Mouse (Mus musculus) intestine, embryonic 16.5 days (tissue): ENCODE measurements around the gene Mcpt4. TPM values are rescaled to one million over a fixed set of nuclear protein-coding genes. Genes with fewer than 3 reads are reported as not detected.
"Not testable (repeated sequence)": the region's sequence is repeated elsewhere in the genome, so short reads cannot be mapped to it uniquely, and the experiment has no call there.

Experiments used
- ATAC-seq: fragments of 200-750 bp; cut with Nextera tagmentation; 2 replicates; pipeline ENCODE4 v1.8.0; 2017; ENCODE audit warnings: moderate TSS enrichment, moderate library complexity
- H3K27ac ChIP-seq: fragments of 300-500 bp; sonication (generic); 2 replicates; pipeline ENCODE4 v1.5.1; 2014; ENCODE audit warnings: mild to moderate bottlenecking, low read length
- H3K27me3 ChIP-seq: fragments of 300-500 bp; sonication (generic); replicated peaks from 2 replicates; pipeline ENCODE4 v1.6.1; 2014; ENCODE audit warnings: low read length, control low read depth, mixed read lengths; ENCODE audit not compliant: control insufficient read depth, insufficient read depth
- H3K36me3 ChIP-seq: fragments of 300-500 bp; sonication (generic); 2 replicates; pipeline ENCODE4 v1.6.1; 2014; ENCODE audit warnings: low read length, control low read depth; ENCODE audit not compliant: control insufficient read depth, insufficient read depth
- H3K4me1 ChIP-seq: fragments of 300-500 bp; sonication (generic); 2 replicates; pipeline ENCODE4 v1.6.1; 2014; ENCODE audit warnings: low read length, control low read depth, mixed read lengths; ENCODE audit not compliant: control insufficient read depth, insufficient read depth
- H3K4me2 ChIP-seq: fragments of 300-500 bp; sonication (generic); 2 replicates; pipeline ENCODE4 v1.6.1; 2014; ENCODE audit warnings: low read depth, low read length, control low read depth
- H3K4me3 ChIP-seq: fragments of 300-500 bp; sonication (generic); 2 replicates; pipeline ENCODE4 v1.5.1; 2014; ENCODE audit warnings: mild to moderate bottlenecking, low read length
- H3K9ac ChIP-seq: fragments of 300-500 bp; sonication (generic); 2 replicates; pipeline ENCODE4 v1.6.1; 2014; ENCODE audit warnings: low read depth, low read length
- H3K9me3 ChIP-seq: fragments of 300-500 bp; sonication (generic); 2 replicates; pipeline ENCODE4 v1.6.1; 2016; ENCODE audit warnings: low read length, control low read depth; ENCODE audit not compliant: control insufficient read depth
- WGBS: fragments of 180-500 bp; shearing (Covaris S2); extraction: QIAGEN DNeasy Blood & Tissue Kit; methylation state at CpG from one replicate; pipeline ENCODE4 v1.1.7; 2014; 5-methylcytosine and 5-hydroxymethylcytosine counted together
- polyA plus RNA-seq: library from polyadenylated mRNA; unstranded; fragments of >200 nt; fragmentation: Nextera tagmentation; extraction: Ambion mirVana; gene quantifications from 2 replicates; pipeline ENCODE4 v1.2.1, GENCODE M21; 2015

The Mcpt4 gene
- polyA plus RNA-seq: 0.55 and 0.69 TPM in 2 replicates

DNA sequence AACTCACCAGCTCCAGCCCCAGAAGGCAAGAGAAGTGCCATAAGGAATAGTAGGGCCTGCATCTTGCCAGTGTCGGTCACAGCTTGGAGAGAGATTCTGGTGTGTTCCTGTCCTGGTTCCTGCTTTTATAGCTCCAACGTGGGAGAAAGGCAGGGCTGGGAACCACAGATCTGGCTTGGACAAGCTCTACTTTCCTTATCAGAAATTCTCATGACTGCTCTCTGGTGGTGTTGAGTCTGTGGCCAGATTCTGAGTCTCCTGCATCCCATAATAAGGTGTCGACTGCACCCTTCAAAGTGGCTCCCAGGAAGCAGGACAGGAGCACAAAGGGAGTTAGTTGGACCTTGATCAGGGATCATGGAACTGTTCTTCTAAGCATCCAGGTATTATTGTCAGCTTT lies at the start of gene Mcpt4:
Gene Mcpt4 (minus strand): TSS at position 101 of the 400 bp plus-strand sequence.
- H3K27me3 ChIP-seq, H3K4me2 ChIP-seq, H3K9ac ChIP-seq, H3K27ac ChIP-seq, H3K9me3 ChIP-seq, H3K4me1 ChIP-seq, ATAC-seq, H3K4me3 ChIP-seq, H3K36me3 ChIP-seq: not testable (repeated sequence)
- 69% methylated on average over 3 of the region's 3 CpGs for WGBS

GRCm38 (mm10) chr14:56105447-56106180 lies 43.5 kb upstream of the Mcpt4 start:
- Histone ChIP-seq H3K36me3 (no peaks in the 10 kb centered on the region), H3K27ac (no peak overlapping the region), H3K4me3 (no peak overlapping the region), H3K4me1 (no peaks in the 10 kb centered on the region), H3K27me3 (no peaks in the 10 kb centered on the region), H3K9ac (no peak overlapping the region), H3K4me2 (no peak overlapping the region), H3K9me3 (no peaks in the 10 kb centered on the region)
- no peak for ATAC-seq
- WGBS: 82% methylated on average over 13 of the region's 13 CpGs

- H3K9me3 ChIP-seq: no peaks in the 10 kb centered on the region
- whole genome bisulfite sequencing: 82% methylated on average over 5 of the region's 5 CpGs
- H3K9ac ChIP-seq: no peak overlapping the region
- no peaks in the 10 kb centered on the region for H3K27me3 ChIP-seq
- no peak for ATAC-seq
- no peak overlapping the region for H3K4me2 ChIP-seq
- H3K27ac ChIP-seq: no peak overlapping the region
- H3K4me1 ChIP-seq: no peaks in the 10 kb centered on the region
- no peaks in the 10 kb centered on the region for H3K36me3 ChIP-seq
- no peak overlapping the region for H3K4me3 ChIP-seq
These were observed 42.9 kb upstream of the Mcpt4 start for GRCm38 (mm10) chr14:56105016-56105415.

DNA sequence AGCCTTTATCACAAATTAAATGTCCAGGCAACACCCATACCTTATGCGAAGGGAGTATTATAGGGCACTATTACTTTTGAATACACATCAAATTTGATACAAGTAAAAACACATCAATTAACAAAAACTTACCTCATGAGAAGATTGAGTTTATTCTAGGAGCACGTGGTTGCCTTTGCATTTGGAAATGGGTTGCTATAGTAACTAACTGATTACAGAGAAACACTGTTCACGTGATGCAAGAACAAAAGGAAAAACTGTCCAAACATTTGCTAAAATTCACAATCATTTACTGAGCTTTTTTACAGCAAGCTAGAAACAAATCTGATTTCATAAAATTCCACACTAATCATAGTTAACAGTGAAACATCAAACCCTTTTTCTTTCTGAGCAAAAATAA lies 41.3 kb upstream of the Mcpt4 start:
- Histone ChIP-seq H3K36me3 (no peaks in the 10 kb centered on the region), H3K9me3 (no peaks in the 10 kb centered on the region), H3K27ac (no peak overlapping the region), H3K4me3 (no peak overlapping the region), H3K9ac (no peak overlapping the region), H3K4me1 (no peaks in the 10 kb centered on the region), H3K4me2 (no peak overlapping the region), H3K27me3 (no peaks in the 10 kb centered on the region)
- 59% methylated on average over 3 of the region's 3 CpGs for WGBS
- no peak for ATAC-seq

DNA sequence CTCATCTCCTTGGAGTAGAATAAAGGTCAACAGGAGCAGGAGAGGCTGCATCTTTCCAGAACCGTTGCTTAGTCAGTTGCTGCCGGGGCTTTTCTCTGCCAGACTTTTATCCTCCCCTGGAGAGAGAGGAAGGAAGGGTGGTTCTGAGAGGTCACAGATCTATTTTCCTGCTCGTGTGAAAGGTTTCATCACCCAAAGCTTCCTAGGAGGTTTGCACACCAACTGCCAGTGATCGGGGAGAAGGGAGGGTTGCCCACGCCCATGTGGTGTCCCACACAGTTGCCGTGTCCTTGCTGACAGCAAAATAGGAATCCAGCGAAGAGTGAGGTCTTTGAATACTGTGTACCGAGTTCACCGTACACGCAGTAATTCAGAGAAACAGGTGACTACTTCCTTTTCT lies 40.3 kb upstream of the Mcpt4 start, which contains the start of gene Ctsg:
Gene Ctsg (minus strand): TSS at position 189 of the 400 bp plus-strand sequence.
- WGBS: 73% methylated on average over 10 of the region's 10 CpGs
- ATAC-seq: no peak
- H3K4me2 ChIP-seq: no peak within 1 kb of the TSS

GRCm38 (mm10) chr14:56098940-56099339 lies 36.8 kb upstream of the Mcpt4 start:
- Histone ChIP-seq H3K9ac (no peak overlapping the region), H3K4me3 (no peak overlapping the region), H3K27me3 (no peaks in the 10 kb centered on the region), H3K4me1 (no peaks in the 10 kb centered on the region), H3K27ac (no peak overlapping the region), H3K4me2 (no peak overlapping the region), H3K36me3 (no peaks in the 10 kb centered on the region), H3K9me3 (no peaks in the 10 kb centered on the region)
- 76% methylated on average over 4 of the region's 4 CpGs for WGBS
- no peak for ATAC-seq

More for the DNA sequence above, 40.3 kb upstream of the Mcpt4 start, which contains the start of gene Ctsg:
- Histone ChIP-seq H3K27me3 (no peaks in the 10 kb centered on the region), H3K36me3 (no peaks in the 10 kb centered on the region), H3K4me1 (no peaks in the 10 kb centered on the region), H3K9ac (no peak within 1 kb of the TSS), H3K9me3 (no peaks in the 10 kb centered on the region), H3K27ac (no peak within 1 kb of the TSS), H3K4me3 (no peak within 1 kb of the TSS)

GRCm38 (mm10) chr14:56097597-56097996 lies 35.5 kb upstream of the Mcpt4 start:
- Histone ChIP-seq H3K9me3 (no peaks in the 10 kb centered on the region), H3K36me3 (no peaks in the 10 kb centered on the region), H3K9ac (no peak overlapping the region), H3K4me3 (no peak overlapping the region), H3K27me3 (no peaks in the 10 kb centered on the region), H3K4me2 (no peak overlapping the region), H3K4me1 (no peaks in the 10 kb centered on the region), H3K27ac (no peak overlapping the region)
- WGBS: 41% methylated on average over 1 of the region's 1 CpGs
- no peak for ATAC-seq

- no peak overlapping the region for H3K27ac ChIP-seq
- no peaks in the 10 kb centered on the region for H3K9me3 ChIP-seq
- no peak for ATAC-seq
- H3K36me3 ChIP-seq: no peaks in the 10 kb centered on the region
- H3K9ac ChIP-seq: no peak overlapping the region
- no peaks in the 10 kb centered on the region for H3K27me3 ChIP-seq
- no peak overlapping the region for H3K4me2 ChIP-seq
- no peaks in the 10 kb centered on the region for H3K4me1 ChIP-seq
- H3K4me3 ChIP-seq: no peak overlapping the region
- WGBS: 72% methylated on average over 2 of the region's 2 CpGs
These were observed 31.2 kb upstream of the Mcpt4 start for GRCm38 (mm10) chr14:56093353-56093752.

- H3K4me3 ChIP-seq: no peak overlapping the region
- no peaks in the 10 kb centered on the region for H3K27me3 ChIP-seq
- H3K36me3 ChIP-seq: no peaks in the 10 kb centered on the region
- no peaks in the 10 kb centered on the region for H3K4me1 ChIP-seq
- H3K4me2 ChIP-seq: no peak overlapping the region
- H3K9me3 ChIP-seq: no peaks in the 10 kb centered on the region
- no peak overlapping the region for H3K9ac ChIP-seq
- H3K27ac ChIP-seq: no peak overlapping the region
- no peak for ATAC-seq
- 66% methylated on average over 3 of the region's 3 CpGs for WGBS
These were observed 24.6 kb upstream of the Mcpt4 start for GRCm38 (mm10) chr14:56086711-56087110.

DNA sequence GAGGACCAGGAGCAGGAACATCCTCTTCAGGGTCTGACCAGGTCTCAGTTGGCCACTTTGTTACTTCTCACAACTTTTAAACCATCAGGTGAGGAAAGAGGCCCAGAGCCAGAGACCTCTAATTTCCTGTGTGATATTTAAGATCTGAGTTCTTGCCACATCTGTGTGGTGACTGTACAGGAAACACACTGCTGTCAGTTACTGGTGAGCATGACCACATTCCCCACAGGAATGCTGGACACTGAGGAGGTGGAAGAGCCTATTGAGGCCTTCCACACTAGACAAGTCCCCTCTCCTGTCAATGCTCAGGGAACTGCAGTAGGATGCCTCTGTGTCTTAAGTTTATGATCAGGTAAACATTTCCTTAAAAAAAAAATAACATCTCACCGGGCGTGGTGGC lies 23.1 kb upstream of the Mcpt4 start, which contains the start of gene Mcpt8:
Gene Mcpt8 (minus strand): TSS at position 107 of the 400 bp plus-strand sequence.
- H3K4me3 ChIP-seq: no peak within 1 kb of the TSS
- ATAC-seq: no peak
- no peaks in the 10 kb centered on the region for H3K36me3 ChIP-seq
- H3K27me3 ChIP-seq: no peaks in the 10 kb centered on the region
- H3K4me1 ChIP-seq: no peaks in the 10 kb centered on the region
- 89% methylated on average over 2 of the region's 2 CpGs for WGBS
- no peak within 1 kb of the TSS for H3K4me2 ChIP-seq
- no peak within 1 kb of the TSS for H3K27ac ChIP-seq
- H3K9me3 ChIP-seq: no peaks in the 10 kb centered on the region
- no peak within 1 kb of the TSS for H3K9ac ChIP-seq
